Mouse (Mus musculus): Measurements from ENCODE around the gene Pip5k1b. TPM values are rescaled to one million over a fixed set of nuclear protein-coding genes. Genes with fewer than 3 reads are reported as not detected.

Pip5k1b gene
- polyA plus RNA-seq, 1 experiment, result 3.1 TPM

DNA sequence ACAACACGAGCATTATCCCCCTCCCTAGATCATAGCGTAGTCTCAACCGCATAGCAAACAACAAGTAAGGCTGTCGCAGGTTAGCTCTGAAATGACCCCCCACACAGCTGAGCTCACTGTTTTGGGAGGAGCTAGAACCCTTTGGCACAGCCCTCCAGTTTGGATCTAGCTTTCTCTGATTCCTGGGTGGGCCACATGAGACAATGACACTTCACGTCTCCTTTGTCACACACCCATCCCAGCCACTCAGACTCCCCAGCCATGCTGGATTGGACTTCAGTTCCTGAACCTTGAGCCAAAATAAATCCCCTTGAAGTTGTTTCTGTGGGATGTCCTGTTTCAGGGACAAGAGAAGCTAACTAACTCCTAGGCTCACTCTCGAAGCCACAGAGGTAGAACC, 17.5 kb downstream of the Pip5k1b start:
- Histone ChIP-seq H3K4me1 (ENCODE audit: control insufficient read depth, insufficient read depth, insufficient read length) (no peaks in the 10 kb centered on the region), H3K4me3 (ENCODE audit: extremely low read depth, insufficient read depth, insufficient read length) (no peak overlapping the region), H3K27me3 (ENCODE audit: control insufficient read depth, insufficient read depth, low read length) (no peaks in the 10 kb centered on the region), H3K27ac (ENCODE audit: insufficient read depth, low read length) (no peak overlapping the region), H3K36me3 (ENCODE audit: control insufficient read depth, insufficient read depth, low read length) (no peaks in the 10 kb centered on the region)
- TF ChIP-seq POLR2A (IDR thresholded peaks at IDR 0.05; ENCODE audit: low read depth, low read length), result no peak
- no peak for TF ChIP-seq CTCF (IDR thresholded peaks at IDR 0.05; ENCODE audit: extremely low read depth, insufficient read depth, insufficient read length, insufficient replicate concordance)
- DNase-seq (ENCODE audit: low read depth in 1 of 2, low spot score in 2 of 2), result no peak
- 84% methylated on average over 6 of the region's 6 CpGs for WGBS

GRCm38 (mm10) chr19:24537691-24538090, 18.0 kb downstream of the Pip5k1b start:
- no peaks in the 10 kb centered on the region for H3K36me3 ChIP-seq (ENCODE audit: control insufficient read depth, insufficient read depth, low read length)
- H3K27ac ChIP-seq (ENCODE audit: insufficient read depth, low read length), result no peak overlapping the region
- 84% methylated on average over 4 of the region's 4 CpGs for WGBS
- DNase-seq (ENCODE audit: low read depth in 1 of 2, low spot score in 2 of 2), result no peak
- H3K27me3 ChIP-seq (ENCODE audit: control insufficient read depth, insufficient read depth, low read length), result no peaks in the 10 kb centered on the region
- TF ChIP-seq POLR2A (IDR thresholded peaks at IDR 0.05; ENCODE audit: low read depth, low read length), result no peak
- no peak for TF ChIP-seq CTCF (IDR thresholded peaks at IDR 0.05; ENCODE audit: extremely low read depth, insufficient read depth, insufficient read length, insufficient replicate concordance)
- H3K4me3 ChIP-seq (ENCODE audit: extremely low read depth, insufficient read depth, insufficient read length), result no peak overlapping the region
- no peaks in the 10 kb centered on the region for H3K4me1 ChIP-seq (ENCODE audit: control insufficient read depth, insufficient read depth, insufficient read length)

- TF ChIP-seq POLR2A (IDR thresholded peaks at IDR 0.05; ENCODE audit: low read depth, low read length) (no peak), CTCF (IDR thresholded peaks at IDR 0.05; ENCODE audit: extremely low read depth, insufficient read depth, insufficient read length, insufficient replicate concordance) (no peak)
- Histone ChIP-seq H3K4me3 (ENCODE audit: extremely low read depth, insufficient read depth, insufficient read length) (no peak overlapping the region), H3K36me3 (ENCODE audit: control insufficient read depth, insufficient read depth, low read length) (no peaks in the 10 kb centered on the region), H3K4me1 (ENCODE audit: control insufficient read depth, insufficient read depth, insufficient read length) (no peaks in the 10 kb centered on the region), H3K27ac (ENCODE audit: insufficient read depth, low read length) (no peak overlapping the region), H3K27me3 (ENCODE audit: control insufficient read depth, insufficient read depth, low read length) (no peaks in the 10 kb centered on the region)
- 77% methylated on average over 5 of the region's 5 CpGs for WGBS
- DNase-seq (ENCODE audit: low read depth in 1 of 2, low spot score in 2 of 2), result no peak
These were observed 18.8 kb downstream of the Pip5k1b start for GRCm38 (mm10) chr19:24536920-24537319.

DNA sequence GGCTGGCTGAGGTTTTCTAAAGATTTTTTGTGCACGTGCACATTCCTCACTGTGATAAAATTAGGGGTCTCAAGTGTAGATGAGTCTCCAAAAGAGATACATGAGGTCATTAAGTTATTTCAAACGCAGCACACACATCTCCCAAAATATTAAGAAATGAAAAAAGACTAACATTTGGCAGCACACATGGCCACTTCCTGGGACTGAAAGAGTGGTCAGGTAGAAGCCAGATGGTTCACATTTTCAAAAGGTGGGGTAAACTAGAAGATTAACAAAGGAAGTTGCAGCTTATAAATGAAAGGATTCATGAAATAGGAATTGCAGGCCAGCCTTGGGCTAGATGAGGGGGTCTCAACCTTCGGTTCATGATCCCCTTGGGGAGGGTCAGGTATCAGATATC, 19.4 kb downstream of the Pip5k1b start:
- Histone ChIP-seq H3K27me3 (ENCODE audit: control insufficient read depth, insufficient read depth, low read length) (no peaks in the 10 kb centered on the region), H3K27ac (ENCODE audit: insufficient read depth, low read length) (no peak overlapping the region), H3K4me1 (ENCODE audit: control insufficient read depth, insufficient read depth, insufficient read length) (no peaks in the 10 kb centered on the region), H3K36me3 (ENCODE audit: control insufficient read depth, insufficient read depth, low read length) (no peaks in the 10 kb centered on the region), H3K4me3 (ENCODE audit: extremely low read depth, insufficient read depth, insufficient read length) (no peak overlapping the region)
- 82% methylated on average over 3 of the region's 3 CpGs for WGBS
- no peak for TF ChIP-seq POLR2A (IDR thresholded peaks at IDR 0.05; ENCODE audit: low read depth, low read length)
- no peak for TF ChIP-seq CTCF (IDR thresholded peaks at IDR 0.05; ENCODE audit: extremely low read depth, insufficient read depth, insufficient read length, insufficient replicate concordance)
- DNase-seq (ENCODE audit: low read depth in 1 of 2, low spot score in 2 of 2), result no peak

DNA sequence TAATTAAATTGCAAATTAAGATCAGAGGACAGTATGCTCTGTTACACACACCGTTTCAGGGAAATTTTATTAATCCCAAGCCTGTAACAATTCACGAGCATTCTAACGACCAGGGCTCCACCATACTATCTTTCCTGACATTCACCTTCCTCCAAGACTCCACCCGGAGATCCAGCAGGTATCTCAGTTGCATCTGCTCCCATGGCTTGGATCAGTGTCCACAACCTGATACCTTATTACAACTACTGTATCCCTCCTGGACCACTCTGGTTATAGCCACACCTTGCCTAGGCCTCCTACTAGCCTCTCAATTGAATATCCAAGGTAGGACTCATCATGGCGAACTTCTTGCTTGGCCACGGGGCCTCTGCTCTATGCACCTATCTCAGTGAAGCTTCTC, 20.5 kb downstream of the Pip5k1b start:
- Histone ChIP-seq H3K4me1 (ENCODE audit: control insufficient read depth, insufficient read depth, insufficient read length) (no peaks in the 10 kb centered on the region), H3K36me3 (ENCODE audit: control insufficient read depth, insufficient read depth, low read length) (no peaks in the 10 kb centered on the region), H3K27me3 (ENCODE audit: control insufficient read depth, insufficient read depth, low read length) (no peaks in the 10 kb centered on the region), H3K27ac (ENCODE audit: insufficient read depth, low read length) (no peak overlapping the region; the same call in 1 of the 2 replicates), H3K4me3 (ENCODE audit: extremely low read depth, insufficient read depth, insufficient read length) (no peak overlapping the region)
- DNase-seq (ENCODE audit: low read depth in 1 of 2, low spot score in 2 of 2), result no peak
- WGBS, result 86% methylated on average over 6 of the region's 6 CpGs
- TF ChIP-seq CTCF (IDR thresholded peaks at IDR 0.05; ENCODE audit: extremely low read depth, insufficient read depth, insufficient read length, insufficient replicate concordance) (no peak), POLR2A (IDR thresholded peaks at IDR 0.05; ENCODE audit: low read depth, low read length) (no peak)

- no peak for TF ChIP-seq POLR2A (IDR thresholded peaks at IDR 0.05; ENCODE audit: low read depth, low read length)
- TF ChIP-seq CTCF (IDR thresholded peaks at IDR 0.05; ENCODE audit: extremely low read depth, insufficient read depth, insufficient read length, insufficient replicate concordance), result no peak
- no peak for DNase-seq (ENCODE audit: low read depth in 1 of 2, low spot score in 2 of 2)
- no peaks in the 10 kb centered on the region for H3K27me3 ChIP-seq (ENCODE audit: control insufficient read depth, insufficient read depth, low read length)
- no peaks in the 10 kb centered on the region for H3K36me3 ChIP-seq (ENCODE audit: control insufficient read depth, insufficient read depth, low read length)
- H3K4me3 ChIP-seq (ENCODE audit: extremely low read depth, insufficient read depth, insufficient read length), result no peak overlapping the region
- WGBS, result 74% methylated on average over 7 of the region's 7 CpGs
- H3K4me1 ChIP-seq (ENCODE audit: control insufficient read depth, insufficient read depth, insufficient read length), result no peaks in the 10 kb centered on the region
- H3K27ac ChIP-seq (ENCODE audit: insufficient read depth, low read length), result no peak overlapping the region; the same call in 1 of the 2 replicates
These were observed 20.9 kb downstream of the Pip5k1b start for GRCm38 (mm10) chr19:24534733-24535132.

DNA sequence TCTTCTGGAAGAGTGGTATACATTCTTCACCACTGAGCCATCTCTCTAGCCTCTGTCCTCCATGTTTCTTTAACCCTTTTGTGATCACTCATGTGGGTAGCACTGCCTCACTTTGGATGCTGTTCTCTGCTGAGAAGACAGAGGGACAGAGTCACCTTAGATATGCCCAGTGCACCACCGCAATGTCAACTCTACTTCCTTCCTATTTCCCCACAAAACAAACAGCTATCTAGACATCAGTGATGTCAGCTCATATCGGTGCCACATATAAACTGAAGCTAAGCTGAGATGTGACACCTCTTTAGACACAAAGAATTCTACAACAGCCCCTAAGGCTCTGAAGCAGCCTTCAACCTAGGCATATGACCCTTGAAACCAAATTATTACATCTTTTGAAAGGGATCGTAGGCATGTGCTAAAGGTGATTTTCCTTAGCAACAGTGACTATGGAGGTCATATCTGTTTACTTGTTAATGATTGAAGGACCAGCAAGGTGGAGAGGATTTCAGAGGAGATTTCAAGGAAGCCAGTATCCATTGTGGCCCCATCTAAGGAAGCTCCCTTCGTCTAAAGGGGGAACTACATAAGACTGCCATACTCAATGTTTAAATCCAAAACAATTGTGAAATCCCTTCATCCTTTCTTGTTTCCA, 26.6 kb downstream of the Pip5k1b start:
- TF ChIP-seq CTCF (IDR thresholded peaks at IDR 0.05; ENCODE audit: extremely low read depth, insufficient read depth, insufficient read length, insufficient replicate concordance) (no peak), POLR2A (IDR thresholded peaks at IDR 0.05; ENCODE audit: low read depth, low read length) (no peak)
- no peaks in the 10 kb centered on the region for H3K27me3 ChIP-seq (ENCODE audit: control insufficient read depth, insufficient read depth, low read length)
- H3K27ac ChIP-seq (ENCODE audit: insufficient read depth, low read length), result no peak overlapping the region
- peak in 1 of 2 experiments; percentile 11 for DNase-seq (ENCODE audit: low read depth in 1 of 2, low spot score in 2 of 2)
- H3K4me1 ChIP-seq (ENCODE audit: control insufficient read depth, insufficient read depth, insufficient read length), result peaks cover 10% of the 10 kb centered on the region; the same call in 1 of the 2 replicates
- WGBS, result 48% methylated on average over 4 of the region's 4 CpGs
- H3K4me3 ChIP-seq (ENCODE audit: extremely low read depth, insufficient read depth, insufficient read length), result no peak overlapping the region
- no peaks in the 10 kb centered on the region for H3K36me3 ChIP-seq (ENCODE audit: control insufficient read depth, insufficient read depth, low read length)

Data from spleen, adult 2 months (tissue).